Mouse (Mus musculus) E14TG2a.4 (cell line): ENCODE measurements around the gene Tmem186.
A peak's percentile ranks its signal among the peaks of the same experiment; 100 is the strongest.

Experiments used
- H3K27me3 ChIP-seq: 2 replicates; pipeline ENCODE4 v1.6.1; 2014; ENCODE audit warnings: low read length, control low read depth; ENCODE audit not compliant: insufficient read depth
- H3K36me3 ChIP-seq: 2 replicates; pipeline ENCODE4 v1.6.1; 2014; ENCODE audit warnings: low read length, control low read depth; ENCODE audit not compliant: insufficient read depth
- H3K4me1 ChIP-seq: replicated peaks from 2 replicates; pipeline ENCODE4 v1.6.1; 2014; ENCODE audit warnings: low read depth, low read length, control low read depth
- H3K4me3 ChIP-seq: replicated peaks from 2 replicates; pipeline ENCODE4 v1.5.1; 2014; ENCODE audit warnings: mild to moderate bottlenecking, low read length
- H3K9me3 ChIP-seq: 2 replicates; pipeline ENCODE4 v1.6.1; 2014; ENCODE audit warnings: low read length, control low read depth
- CTCF ChIP-seq: conservative IDR thresholded peaks from 2 replicates; pipeline ENCODE4 v1.5.1; 2014; ENCODE audit warnings: low read length
- NANOG ChIP-seq: IDR thresholded peaks from 2 replicates; pipeline ENCODE4 v1.6.1; 2014; ENCODE audit warnings: borderline replicate concordance, low read length, mixed read lengths
- POU5F1 ChIP-seq: IDR thresholded peaks from 2 replicates; pipeline ENCODE4 v1.6.1; 2014; ENCODE audit warnings: low read length, borderline replicate concordance

Gene Tmem186

GRCm38 (mm10) chr16:8676800-8677199, 39.3 kb upstream of the Tmem186 start:
- Histone ChIP-seq H3K4me3 (no peak overlapping the region), H3K4me1 (peaks cover 18% of the 10 kb centered on the region; the same call in 1 of the 2 replicates), H3K27me3 (peaks cover 16% of the 10 kb centered on the region), H3K36me3 (no peaks in the 10 kb centered on the region), H3K9me3 (no peaks in the 10 kb centered on the region)
- TF ChIP-seq NANOG (no peak), CTCF (peak; percentile 85)

GRCm38 (mm10) chr16:8676228-8676627, 38.7 kb upstream of the Tmem186 start:
- Histone ChIP-seq H3K36me3 (no peaks in the 10 kb centered on the region), H3K27me3 (peaks cover 16% of the 10 kb centered on the region), H3K4me1 (peaks cover 20% of the 10 kb centered on the region), H3K4me3 (no peak overlapping the region), H3K9me3 (no peaks in the 10 kb centered on the region)
- TF ChIP-seq POU5F1, result no peak
- no peak for TF ChIP-seq NANOG
- no peak for TF ChIP-seq CTCF

DNA sequence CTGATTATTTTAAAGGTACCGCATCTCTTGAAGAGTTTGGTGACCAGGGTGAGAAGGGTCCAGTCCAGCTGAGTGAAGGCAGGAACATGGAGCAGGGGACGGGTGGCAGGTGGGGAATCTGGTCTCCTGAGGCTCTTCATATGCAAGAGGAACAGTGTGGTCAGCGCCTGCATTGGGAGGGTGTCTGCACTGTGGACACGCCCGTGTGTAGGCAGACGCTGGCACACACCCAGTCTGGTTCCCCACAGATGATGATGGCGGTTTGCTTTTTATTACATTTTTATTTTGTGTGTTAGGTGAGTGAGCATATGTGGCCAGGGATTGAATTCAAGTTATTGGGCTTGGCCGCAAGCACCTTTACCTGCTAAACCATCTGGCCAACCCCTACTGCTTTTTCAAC, 38.0 kb upstream of the Tmem186 start:
- H3K27me3 ChIP-seq, result peaks cover 16% of the 10 kb centered on the region
- TF ChIP-seq CTCF (no peak), POU5F1 (no peak), NANOG (no peak)
- H3K36me3 ChIP-seq, result no peaks in the 10 kb centered on the region

DNA sequence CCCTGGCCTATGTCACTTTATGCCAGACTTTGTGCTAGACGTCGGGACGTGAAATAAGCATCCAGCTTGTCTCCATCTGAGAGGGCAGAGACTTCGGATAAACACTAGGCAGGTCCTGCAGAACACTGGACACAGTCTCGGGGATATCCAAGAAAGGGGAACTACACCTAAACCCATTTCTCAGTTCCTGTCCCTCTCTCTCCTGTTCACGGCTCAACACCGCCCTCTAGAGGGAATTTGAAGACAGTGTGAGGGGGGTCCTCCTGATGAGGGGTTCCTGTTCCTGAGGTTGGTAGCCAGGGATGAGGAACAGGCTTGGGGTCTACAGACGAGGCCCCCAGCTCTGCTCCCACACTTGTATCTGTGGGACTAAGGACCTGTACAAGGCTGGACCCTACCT, 36.7 kb upstream of the Tmem186 start:
- no peaks in the 10 kb centered on the region for H3K9me3 ChIP-seq
- peaks cover 16% of the 10 kb centered on the region for H3K27me3 ChIP-seq
- TF ChIP-seq CTCF, result peak; percentile 79
- TF ChIP-seq NANOG, result no peak
- peaks cover 3% of the 10 kb centered on the region for H3K36me3 ChIP-seq
- peaks cover 41% of the 10 kb centered on the region for H3K4me1 ChIP-seq
- H3K4me3 ChIP-seq, result 0 out of 2 replicates have a peak overlapping the region, but pooled peaks have one; percentile 43

More for the DNA sequence above, 38.0 kb upstream of the Tmem186 start:
- peaks cover 27% of the 10 kb centered on the region for H3K4me1 ChIP-seq
- H3K4me3 ChIP-seq, result no peak overlapping the region
- no peaks in the 10 kb centered on the region for H3K9me3 ChIP-seq

GRCm38 (mm10) chr16:8673343-8673742, 35.8 kb upstream of the Tmem186 start:
- peaks cover 49% of the 10 kb centered on the region for H3K4me1 ChIP-seq
- TF ChIP-seq NANOG (no peak), CTCF (no peak), POU5F1 (no peak)
- H3K9me3 ChIP-seq, result no peaks in the 10 kb centered on the region
- peaks cover 11% of the 10 kb centered on the region for H3K36me3 ChIP-seq
- H3K27me3 ChIP-seq, result peaks cover 16% of the 10 kb centered on the region
- no peak overlapping the region for H3K4me3 ChIP-seq

- H3K4me3 ChIP-seq, result peak overlapping the region; percentile 92
- H3K9me3 ChIP-seq, result no peaks in the 10 kb centered on the region
- peaks cover 54% of the 10 kb centered on the region for H3K4me1 ChIP-seq
- peaks cover 15% of the 10 kb centered on the region for H3K36me3 ChIP-seq
- H3K27me3 ChIP-seq, result peaks cover 16% of the 10 kb centered on the region
- TF ChIP-seq CTCF (no peak), POU5F1 (no peak), NANOG (no peak)
Observed at GRCm38 (mm10) chr16:8672811-8673210, 35.3 kb upstream of the Tmem186 start.

DNA sequence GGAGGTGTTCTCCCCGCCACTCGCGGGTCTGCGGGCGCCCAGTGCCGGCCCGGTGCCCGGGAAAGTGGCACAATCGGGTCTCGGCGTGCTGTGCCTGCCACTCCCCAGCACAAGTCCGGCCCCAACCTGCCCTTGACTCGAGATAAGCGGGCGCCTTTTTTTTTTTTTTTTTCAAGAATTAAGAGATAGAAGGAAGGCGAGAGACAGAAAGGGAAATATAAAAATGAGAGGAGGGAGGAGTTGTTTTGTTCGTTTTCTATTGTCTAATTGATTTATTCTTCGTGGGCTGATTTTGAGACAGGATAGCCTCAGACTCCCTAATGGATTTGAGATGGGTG, 34.8 kb upstream of the Tmem186 start:
- peaks cover 16% of the 10 kb centered on the region for H3K36me3 ChIP-seq
- H3K4me3 ChIP-seq, result peak overlapping the region; percentile 92
- H3K27me3 ChIP-seq, result peaks cover 16% of the 10 kb centered on the region
- H3K9me3 ChIP-seq, result no peaks in the 10 kb centered on the region
- H3K4me1 ChIP-seq, result peaks cover 59% of the 10 kb centered on the region
- TF ChIP-seq CTCF, result no peak
- TF ChIP-seq NANOG, result no peak
- TF ChIP-seq POU5F1, result no peak

- peaks cover 65% of the 10 kb centered on the region for H3K4me1 ChIP-seq
- H3K9me3 ChIP-seq, result no peaks in the 10 kb centered on the region
- peaks cover 16% of the 10 kb centered on the region for H3K36me3 ChIP-seq
- no peak for TF ChIP-seq CTCF
- TF ChIP-seq NANOG, result no peak
- TF ChIP-seq POU5F1, result no peak
- H3K4me3 ChIP-seq, result peak within 1 kb of the TSS; percentile 92
- H3K27me3 ChIP-seq, result peaks cover 16% of the 10 kb centered on the region
Observed at GRCm38 (mm10) chr16:8671551-8672349, 34.2 kb upstream of the Tmem186 start, which contains the start of gene Carhsp1. Carhsp1 (minus strand) TSS chr16:8672155.
